Mouse (Mus musculus) ES-E14 (cell line): Measurements from ENCODE around the gene Cda. TPM values are rescaled to one million over a fixed set of nuclear protein-coding genes. Genes with fewer than 3 reads are reported as not detected.
A peak's percentile ranks its signal among the peaks of the same experiment; 100 is the strongest.

Experiments used
- DNase-seq: peaks from one replicate; pipeline ENCODE4 v3.0.0-alpha.2; 2013; ENCODE audit warnings: low read depth, low spot score
- H3K27ac ChIP-seq: 2 replicates; pipeline ENCODE4 v1.5.1; 2012; ENCODE audit warnings: low read depth, mild to moderate bottlenecking, low read length, moderate library complexity, mixed read lengths; ENCODE audit not compliant: poor library complexity, insufficient read depth, severe bottlenecking
- H3K36me3 ChIP-seq: 2 replicates; pipeline ENCODE4 v1.6.1; 2012; ENCODE audit warnings: mild to moderate bottlenecking, low read length, moderate library complexity, mixed read lengths; ENCODE audit not compliant: control insufficient read depth, poor library complexity, insufficient read depth, severe bottlenecking
- H3K4me1 ChIP-seq, 2 experiments: fragments of 150-350 bp in 1 of 2; sonication (generic) in 1 of 2; 2 replicates each; pipeline ENCODE4 v1.6.1; 2012; ENCODE audit warnings: low read length in 2 of 2, mild to moderate bottlenecking in 1 of 2, mixed read lengths in 1 of 2; ENCODE audit not compliant: control insufficient read depth in 2 of 2, insufficient read depth in 2 of 2, poor library complexity in 1 of 2
- H3K4me3 ChIP-seq, 2 experiments: fragments of 150-350 bp in 1 of 2; sonication (generic) in 1 of 2; 2 replicates each; pipeline ENCODE4 v1.5.1; 2012; ENCODE audit warnings: low read length in 2 of 2, low read depth in 1 of 2, mild to moderate bottlenecking in 1 of 2, mixed read lengths in 1 of 2; ENCODE audit not compliant: insufficient read depth in 1 of 2, poor library complexity in 1 of 2, severe bottlenecking in 1 of 2
- H3K9ac ChIP-seq: 2 replicates; pipeline ENCODE4 v1.6.1; 2012; ENCODE audit warnings: low read depth, mild to moderate bottlenecking, low read length, mixed read lengths; ENCODE audit not compliant: poor library complexity, insufficient read depth, severe bottlenecking
- H3K9me3 ChIP-seq: fragments of 150-350 bp; sonication (generic); 2 replicates; pipeline ENCODE4 v1.6.1; 2012; ENCODE audit warnings: low read depth, mild to moderate bottlenecking, low read length; ENCODE audit not compliant: control insufficient read depth, insufficient read depth
- CHD2 ChIP-seq: IDR thresholded peaks from 2 replicates; pipeline ENCODE4 v1.6.1; 2014; ENCODE audit warnings: mild to moderate bottlenecking, low read depth, low read length, inconsistent platforms
- HCFC1 ChIP-seq: IDR thresholded peaks from 2 replicates; pipeline ENCODE4 v1.6.1; 2012; ENCODE audit warnings: low read length, inconsistent platforms, borderline replicate concordance; ENCODE audit not compliant: insufficient read depth
- MAFK ChIP-seq: IDR thresholded peaks from 2 replicates; pipeline ENCODE4 v1.6.1; 2014; ENCODE audit warnings: mild to moderate bottlenecking, low read depth, low read length, inconsistent platforms; ENCODE audit not compliant: insufficient read depth
- ZC3H11A ChIP-seq: IDR thresholded peaks from 2 replicates; pipeline ENCODE4 v1.6.1; 2012; ENCODE audit warnings: low read depth, mild to moderate bottlenecking, inconsistent platforms, low read length, borderline replicate concordance
- ZNF384 ChIP-seq: IDR thresholded peaks from 2 replicates; pipeline ENCODE4 v1.6.1; 2012; ENCODE audit warnings: low read depth, low read length, inconsistent platforms
- in situ Hi-C, 2 experiments: fragments of 600-800 bp; cut with MboI; formaldehyde crosslinking; loops; one replicate each; pipeline ENCODE4 v1.15.1; 2025; ENCODE audit warnings: low sequenced_read_pairs in 2 of 2, inconsistent platforms in 1 of 2; ENCODE audit not compliant: unreplicated experiment in 2 of 2
- total RNA-seq: library from RNA; depleted of rRNA; stranded (reverse); fragments of 300-350 nt; gene quantifications from 2 replicates; pipeline ENCODE4 v1.2.3, GENCODE M21; 2012

The Cda gene
- total RNA-seq, 1 experiment = 3.1 TPM

GRCm38 (mm10) chr4:138411504-138412121, 43.8 kb upstream of the Cda start:
- Histone ChIP-seq H3K36me3 (no peaks in the 10 kb centered on the region), H3K27ac (peak overlapping the region; percentile 9; the same call in 1 of the 2 replicates), H3K9ac (no peak overlapping the region), H3K9me3 (no peaks in the 10 kb centered on the region), H3K4me1 (peaks cover 5 to 34% of the 10 kb centered on the region in 2 experiments), H3K4me3 (no peak overlapping the region)
- in situ Hi-C loops = no loop called here
- TF ChIP-seq ZC3H11A (no peak), MAFK (no peak), HCFC1 (no peak), CHD2 (no peak), ZNF384 (no peak)
- DNase-seq = no peak

GRCm38 (mm10) chr4:138411011-138411410, 43.2 kb upstream of the Cda start:
- DNase-seq = no peak
- no peaks in the 10 kb centered on the region for H3K36me3 ChIP-seq
- in situ Hi-C loops = no loop called here
- no peak overlapping the region for H3K9ac ChIP-seq
- peaks cover 5 to 34% of the 10 kb centered on the region in 2 experiments for H3K4me1 ChIP-seq
- no peak overlapping the region for H3K4me3 ChIP-seq
- no peak overlapping the region; the same call in 1 of the 2 replicates for H3K27ac ChIP-seq
- no peak for TF ChIP-seq CHD2
- TF ChIP-seq MAFK = no peak
- no peak for TF ChIP-seq ZNF384
- TF ChIP-seq HCFC1 = no peak
- no peaks in the 10 kb centered on the region for H3K9me3 ChIP-seq

- peaks cover 3 to 24% of the 10 kb centered on the region in 2 experiments; a peak in 3 of 4 replicates for H3K4me1 ChIP-seq
- H3K36me3 ChIP-seq = no peaks in the 10 kb centered on the region
- H3K27ac ChIP-seq = no peak overlapping the region
- no peak for TF ChIP-seq ZC3H11A
- TF ChIP-seq MAFK = no peak
- no peak for TF ChIP-seq HCFC1
- TF ChIP-seq CHD2 = no peak
- TF ChIP-seq ZNF384 = no peak
- H3K9ac ChIP-seq = no peak overlapping the region
- H3K9me3 ChIP-seq = no peaks in the 10 kb centered on the region
- in situ Hi-C loops = no loop called here
- DNase-seq = no peak
- no peak overlapping the region for H3K4me3 ChIP-seq
These were observed 39.8 kb upstream of the Cda start for GRCm38 (mm10) chr4:138407479-138408194.

GRCm38 (mm10) chr4:138404806-138405205, 37.0 kb upstream of the Cda start:
- in situ Hi-C loops = no loop called here
- H3K4me3 ChIP-seq = no peak overlapping the region
- no peaks in the 10 kb centered on the region for H3K9me3 ChIP-seq
- no peak overlapping the region for H3K9ac ChIP-seq
- no peak overlapping the region for H3K27ac ChIP-seq
- no peak for DNase-seq
- no peaks in the 10 kb centered on the region for H3K36me3 ChIP-seq
- no peak for TF ChIP-seq HCFC1
- no peak for TF ChIP-seq ZC3H11A
- TF ChIP-seq MAFK = no peak
- no peak for TF ChIP-seq ZNF384
- no peak for TF ChIP-seq CHD2
- H3K4me1 ChIP-seq = peaks cover 0 to 5% of the 10 kb centered on the region in 2 experiments; a peak in 1 of 4 replicates

GRCm38 (mm10) chr4:138396711-138397110, 28.9 kb upstream of the Cda start:
- in situ Hi-C loops = no loop called here
- Histone ChIP-seq H3K9ac (no peak overlapping the region), H3K36me3 (no peaks in the 10 kb centered on the region), H3K9me3 (no peaks in the 10 kb centered on the region), H3K4me1 (no peaks in the 10 kb centered on the region), H3K4me3 (peak overlapping the region; percentile 35 to 68; a peak in 3 of 4 replicates), H3K27ac (no peak overlapping the region)
- TF ChIP-seq ZC3H11A = no peak
- TF ChIP-seq CHD2 = no peak
- TF ChIP-seq HCFC1 = no peak
- TF ChIP-seq MAFK = no peak
- TF ChIP-seq ZNF384 = no peak
- no peak for DNase-seq
